Mouse (Mus musculus) heart, postnatal 0 days (tissue): Measurements from ENCODE around the gene Tor4a.

ENCODE experiments used
- CTCF ChIP-seq: IDR thresholded peaks from 2 replicates; pipeline ENCODE4 v1.5.1; 2016; ENCODE audit warnings: antibody characterized with exemption, control low read depth, low read depth
- EP300 ChIP-seq: IDR thresholded peaks from 2 replicates; pipeline ENCODE4 v1.6.1; 2016; ENCODE audit warnings: antibody characterized with exemption, low read depth

DNA sequence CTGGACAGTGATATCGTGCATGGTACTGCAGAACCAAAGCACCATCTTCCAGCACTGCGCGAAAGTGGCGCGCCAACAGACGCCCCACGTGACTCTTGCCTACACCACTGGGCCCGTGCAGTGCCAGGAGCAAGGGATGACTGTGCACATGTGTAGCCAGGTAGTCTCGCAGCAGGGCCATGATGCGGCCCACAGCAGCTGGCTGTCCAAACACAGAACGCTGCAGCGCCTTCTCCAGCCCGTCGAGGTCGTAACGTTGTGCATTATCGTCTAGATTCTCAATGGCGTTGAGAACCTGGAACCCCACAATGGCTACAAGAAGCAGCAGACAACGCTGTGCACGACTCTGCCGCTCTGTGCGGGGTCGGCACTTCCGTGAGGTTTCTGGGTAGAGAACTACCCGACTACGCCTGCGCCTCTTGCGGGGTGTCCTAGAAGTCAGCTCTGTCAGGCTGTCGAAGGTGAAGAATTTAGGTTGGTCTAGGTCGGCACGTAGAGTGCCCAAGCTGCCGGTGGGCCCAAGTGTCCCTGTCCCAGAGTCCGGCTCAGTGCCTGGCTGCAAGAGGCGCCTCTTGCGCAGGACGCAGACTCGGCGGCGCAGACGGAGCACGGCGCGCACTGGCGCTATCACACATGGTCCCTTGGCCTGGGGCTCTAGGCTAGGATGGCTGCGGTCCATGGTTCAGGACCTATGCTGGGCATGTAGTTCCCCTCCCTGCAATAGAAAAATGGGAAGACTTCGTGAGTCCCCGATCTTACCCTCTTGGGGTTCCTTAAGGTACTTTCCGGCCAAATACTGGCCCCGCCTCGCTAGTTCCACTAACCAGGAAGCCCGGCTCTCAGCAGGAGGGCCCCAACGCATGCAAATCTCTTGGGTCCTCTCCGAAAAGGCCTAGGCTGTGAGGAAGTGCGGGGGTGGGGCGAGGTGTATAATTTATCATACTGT is 1.2 kb downstream of the Tor4a start:
- TF ChIP-seq CTCF (no peak), EP300 (no peak)
